Mouse (Mus musculus) stomach, embryonic 16.5 days (tissue): ENCODE measurements around the gene Rpl27a. TPM values are rescaled to one million over a fixed set of nuclear protein-coding genes. Genes with fewer than 3 reads are reported as not detected.
A peak's percentile ranks its signal among the peaks of the same experiment; 100 is the strongest.

Experiments used
- ATAC-seq: fragments of 200-750 bp; cut with Nextera tagmentation; 2 replicates; pipeline ENCODE4 v1.8.0; 2017; ENCODE audit warnings: moderate number of reproducible peaks, moderate TSS enrichment; ENCODE audit not compliant: insufficient read depth, low FRiP score
- H3K27ac ChIP-seq: fragments of 300-500 bp; sonication (generic); 2 replicates; pipeline ENCODE4 v1.5.1; 2014; ENCODE audit warnings: low read length
- H3K27me3 ChIP-seq: fragments of 300-500 bp; sonication (generic); 2 replicates; pipeline ENCODE4 v1.6.1; 2014; ENCODE audit warnings: low read length, control low read depth, mixed read lengths; ENCODE audit not compliant: control insufficient read depth, insufficient read depth
- H3K36me3 ChIP-seq: fragments of 300-500 bp; sonication (generic); 2 replicates; pipeline ENCODE4 v1.6.1; 2014; ENCODE audit warnings: low read length; ENCODE audit not compliant: control insufficient read depth, insufficient read depth
- H3K4me1 ChIP-seq: fragments of 300-500 bp; sonication (generic); 2 replicates; pipeline ENCODE4 v1.6.1; 2014; ENCODE audit warnings: low read length, control low read depth, mixed read lengths; ENCODE audit not compliant: control insufficient read depth, insufficient read depth
- H3K4me2 ChIP-seq: fragments of 300-500 bp; sonication (generic); 2 replicates; pipeline ENCODE4 v1.6.1; 2014; ENCODE audit warnings: low read depth, low read length, mixed read lengths
- H3K4me3 ChIP-seq: fragments of 300-500 bp; sonication (generic); replicated peaks from 2 replicates; pipeline ENCODE4 v1.5.1; 2014; ENCODE audit warnings: mild to moderate bottlenecking, low read length
- H3K9ac ChIP-seq: fragments of 300-500 bp; sonication (generic); 2 replicates; pipeline ENCODE4 v1.6.1; 2014; ENCODE audit warnings: low read length
- H3K9me3 ChIP-seq: fragments of 300-500 bp; sonication (generic); replicated peaks from 2 replicates; pipeline ENCODE4 v1.6.1; 2016; ENCODE audit warnings: low read length, control low read depth; ENCODE audit not compliant: control insufficient read depth
- WGBS: fragments of 180-500 bp; shearing (Covaris S2); extraction: QIAGEN DNeasy Blood & Tissue Kit; methylation state at CpG from one replicate; pipeline ENCODE4 v1.1.7; 2014; 5-methylcytosine and 5-hydroxymethylcytosine counted together
- polyA plus RNA-seq: library from polyadenylated mRNA; unstranded; fragments of >200 nt; fragmentation: Nextera tagmentation; extraction: Ambion mirVana; gene quantifications from 2 replicates; pipeline ENCODE4 v1.2.1, GENCODE M21; 2015

Gene Rpl27a
- polyA plus RNA-seq, 1 experiment from 2014 or later = 128 TPM

DNA sequence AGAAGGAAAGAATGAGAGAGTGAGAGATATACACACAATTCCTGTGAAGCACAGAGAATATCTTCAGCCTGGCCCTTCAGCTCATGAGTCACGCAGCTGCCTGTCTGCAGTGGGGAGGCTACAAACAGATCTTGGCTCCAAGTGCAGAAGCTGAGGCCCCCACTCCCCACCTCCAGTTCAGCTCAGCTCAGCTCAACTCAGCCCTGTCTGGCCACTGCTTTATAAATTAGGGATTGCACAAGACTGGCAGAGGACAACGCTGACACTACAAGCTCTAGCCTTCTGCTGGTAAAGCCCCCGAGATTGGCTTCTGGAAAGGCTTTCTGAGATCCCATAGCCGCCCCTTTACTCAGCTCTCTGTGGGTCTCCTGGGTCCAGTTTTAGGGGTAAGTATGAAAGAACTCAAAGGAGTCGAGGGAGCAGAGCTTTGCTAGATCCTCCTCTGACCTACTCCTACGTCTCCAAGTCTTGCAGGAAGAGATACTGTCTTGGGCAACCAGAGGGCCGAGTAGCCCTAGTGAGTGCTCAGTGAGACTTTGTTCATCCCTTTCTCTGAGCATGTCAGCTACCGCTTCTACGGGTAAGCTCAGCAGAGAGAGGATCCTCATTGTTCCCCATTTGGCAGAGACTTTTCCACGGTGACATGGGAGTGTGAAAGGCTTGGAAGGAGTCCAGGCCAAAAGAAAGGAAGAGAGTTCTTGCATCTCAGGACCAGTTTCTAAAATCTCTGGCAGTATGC is 26.5 kb downstream of the Rpl27a start:
- no peaks in the 10 kb centered on the region for H3K27me3 ChIP-seq
- 0 out of 2 replicates have a peak, but pooled peaks cover 3% of the 10 kb centered on the region for H3K36me3 ChIP-seq
- 0 out of 2 replicates have a peak, but pooled peaks cover 4% of the 10 kb centered on the region for H3K4me1 ChIP-seq
- WGBS = 70% methylated on average over 10 of the region's 10 CpGs
- no peak overlapping the region for H3K4me2 ChIP-seq
- no peaks in the 10 kb centered on the region for H3K9me3 ChIP-seq
- H3K4me3 ChIP-seq = no peak overlapping the region
- no peak overlapping the region for H3K9ac ChIP-seq
- H3K27ac ChIP-seq = peak overlapping the region; percentile 67
- ATAC-seq = peak; percentile 78; the same call in 1 of the 2 replicates

DNA sequence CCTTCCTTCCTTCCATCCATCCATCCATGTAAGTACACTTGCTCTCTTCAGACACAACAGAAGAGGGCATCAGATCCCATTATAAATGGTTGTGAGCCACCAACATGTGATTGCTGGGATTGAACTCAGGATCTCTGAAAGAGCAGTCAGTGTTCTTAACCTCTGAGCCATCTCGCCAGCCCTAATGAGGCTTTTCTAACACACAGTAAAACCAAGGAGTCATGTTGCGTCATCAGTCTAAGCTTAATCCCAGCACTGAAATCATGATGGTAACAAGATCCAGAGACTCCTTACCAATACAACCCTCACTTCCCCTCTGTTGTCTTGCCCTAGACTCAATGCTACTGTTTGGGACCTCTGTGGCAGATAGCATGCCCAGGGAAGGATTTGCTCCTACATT is 27.2 kb downstream of the Rpl27a start:
- H3K27ac ChIP-seq = no peak overlapping the region
- H3K9ac ChIP-seq = no peak overlapping the region
- H3K9me3 ChIP-seq = no peaks in the 10 kb centered on the region
- no peaks in the 10 kb centered on the region for H3K36me3 ChIP-seq
- no peaks in the 10 kb centered on the region for H3K27me3 ChIP-seq
- 0 out of 2 replicates have a peak, but pooled peaks cover 4% of the 10 kb centered on the region for H3K4me1 ChIP-seq
- 85% methylated on average over 2 of the region's 2 CpGs for WGBS
- ATAC-seq = no peak
- H3K4me3 ChIP-seq = no peak overlapping the region
- H3K4me2 ChIP-seq = no peak overlapping the region

DNA sequence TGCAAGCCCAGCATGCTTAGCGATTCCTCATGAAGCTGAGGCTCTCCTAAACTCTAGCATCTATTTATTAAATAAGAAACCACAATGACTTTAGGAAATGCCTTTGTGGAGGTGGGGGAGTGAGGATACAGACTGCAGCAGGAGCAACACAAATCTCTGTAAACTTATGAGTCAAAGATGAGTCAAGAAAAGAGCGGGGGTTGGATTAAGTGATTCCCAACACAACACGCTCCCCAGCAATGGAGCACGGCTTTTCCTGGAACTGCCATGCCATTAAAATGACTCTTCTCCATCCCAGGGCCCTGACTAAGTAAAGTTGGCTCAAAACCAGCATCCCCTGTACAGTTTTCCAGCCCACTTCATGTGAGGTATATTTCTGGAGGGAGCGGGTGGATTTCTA is 27.8 kb downstream of the Rpl27a start:
- WGBS = 78% methylated on average over 5 of the region's 5 CpGs

DNA sequence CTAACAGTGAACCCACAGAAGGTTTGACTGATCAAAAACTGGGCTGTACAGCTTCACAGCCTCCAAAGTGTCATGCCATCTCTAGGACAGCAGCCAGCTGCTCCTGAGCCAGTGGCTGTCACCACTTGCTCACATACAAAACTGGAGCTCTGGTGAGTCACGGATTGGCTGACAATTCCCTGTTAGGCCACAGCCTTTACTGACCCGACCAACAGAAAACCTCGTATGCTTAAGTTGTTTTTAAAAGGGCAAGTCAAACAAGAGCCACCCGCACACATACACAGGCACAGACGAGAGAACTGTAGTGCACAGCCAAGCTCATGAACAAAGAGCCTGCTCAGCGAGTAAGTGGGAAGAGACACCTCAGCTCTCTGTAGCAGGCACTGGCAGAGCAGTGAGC is 40.6 kb downstream of the Rpl27a start:
- 36% methylated on average over 6 of the region's 6 CpGs for WGBS
- Histone ChIP-seq H3K4me3 (no peak overlapping the region), H3K4me1 (peaks cover 36% of the 10 kb centered on the region), H3K9ac (no peak overlapping the region; the same call in 1 of the 2 replicates), H3K36me3 (peaks cover 2% of the 10 kb centered on the region; the same call in 1 of the 2 replicates), H3K27me3 (no peaks in the 10 kb centered on the region), H3K9me3 (peaks cover 1% of the 10 kb centered on the region; the same call in 1 of the 2 replicates), H3K27ac (peak overlapping the region; percentile 76), H3K4me2 (no peak overlapping the region)
- ATAC-seq = 0 out of 2 replicates have a peak, but pooled peaks have one; percentile 33

More for the DNA sequence above, 27.8 kb downstream of the Rpl27a start:
- H3K27ac ChIP-seq = no peak overlapping the region
- H3K27me3 ChIP-seq = no peaks in the 10 kb centered on the region
- H3K4me1 ChIP-seq = 0 out of 2 replicates have a peak, but pooled peaks cover 4% of the 10 kb centered on the region
- no peaks in the 10 kb centered on the region for H3K9me3 ChIP-seq
- H3K4me3 ChIP-seq = no peak overlapping the region
- no peak overlapping the region for H3K9ac ChIP-seq
- H3K36me3 ChIP-seq = no peaks in the 10 kb centered on the region
- no peak for ATAC-seq
- H3K4me2 ChIP-seq = no peak overlapping the region

DNA sequence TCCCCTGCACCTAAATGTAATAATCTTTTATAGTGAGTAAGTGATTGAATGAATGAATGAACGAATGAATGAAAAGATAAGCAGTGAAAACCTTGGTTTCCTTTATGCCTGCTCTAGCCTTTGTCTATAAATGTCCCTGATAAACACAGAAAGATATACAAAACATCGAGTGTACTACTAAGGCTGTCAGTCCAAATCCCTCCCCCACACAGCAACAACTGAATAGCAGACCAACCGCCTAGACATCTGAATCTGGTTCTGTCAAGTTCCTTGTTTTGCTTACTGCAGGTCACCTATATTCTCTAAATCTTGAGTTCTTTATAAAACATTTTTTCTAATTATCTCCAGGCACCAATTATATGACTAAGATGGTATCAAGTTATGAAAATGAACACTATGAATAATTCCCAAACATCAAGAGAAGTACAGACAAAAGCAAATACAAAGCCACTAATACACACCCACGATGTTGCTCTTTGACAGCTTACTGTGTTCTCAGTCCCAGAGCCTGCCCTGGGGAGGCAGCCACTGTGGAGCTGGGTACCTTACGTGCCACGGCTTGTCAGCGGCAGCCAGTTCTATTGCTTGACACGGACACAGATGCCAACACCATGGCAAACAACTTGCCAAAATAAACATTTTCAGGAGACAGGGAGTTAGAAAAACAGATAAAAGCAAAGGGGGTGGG is 42.7 kb downstream of the Rpl27a start:
- Histone ChIP-seq H3K9ac (no peak overlapping the region), H3K27ac (peak overlapping the region; percentile 71), H3K4me3 (no peak overlapping the region), H3K27me3 (no peaks in the 10 kb centered on the region), H3K4me1 (peaks cover 36% of the 10 kb centered on the region), H3K9me3 (peaks cover 4% of the 10 kb centered on the region; the same call in 1 of the 2 replicates), H3K4me2 (no peak overlapping the region), H3K36me3 (peaks cover 2% of the 10 kb centered on the region; the same call in 1 of the 2 replicates)
- ATAC-seq = peak; percentile 35; the same call in 1 of the 2 replicates
- WGBS = 23% methylated on average over 8 of the region's 8 CpGs

DNA sequence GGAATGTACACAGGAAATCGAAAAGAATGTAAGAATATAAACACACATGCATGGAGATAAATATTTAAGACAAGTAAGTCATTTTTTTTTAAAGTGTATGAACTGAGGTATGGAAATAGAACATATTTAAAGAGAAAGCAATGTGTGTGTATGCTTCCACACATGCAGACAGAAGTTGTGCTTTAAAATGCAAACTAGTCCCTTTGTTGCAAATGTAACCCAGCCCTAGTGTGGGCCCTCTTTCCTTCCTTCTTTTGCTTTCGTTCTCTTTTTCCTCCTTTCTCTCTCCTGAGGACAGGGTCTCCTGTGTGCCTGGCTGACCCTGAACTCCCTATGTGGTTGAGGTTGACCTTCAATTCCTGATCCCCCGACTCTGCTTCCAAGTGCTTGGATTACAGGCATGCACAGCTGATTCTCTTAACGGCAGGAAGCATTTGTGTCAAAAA is 43.2 kb downstream of the Rpl27a start:
- Histone ChIP-seq H3K9ac (peak overlapping the region; percentile 54; the same call in 1 of the 2 replicates), H3K4me2 (peak overlapping the region; percentile 38), H3K36me3 (peaks cover 2% of the 10 kb centered on the region; the same call in 1 of the 2 replicates), H3K4me3 (no peak overlapping the region), H3K27me3 (no peaks in the 10 kb centered on the region), H3K4me1 (peaks cover 36% of the 10 kb centered on the region), H3K9me3 (peaks cover 4% of the 10 kb centered on the region; the same call in 1 of the 2 replicates), H3K27ac (peak overlapping the region; percentile 87)
- no peak for ATAC-seq
- WGBS = 10% methylated on average over 4 of the region's 4 CpGs

DNA sequence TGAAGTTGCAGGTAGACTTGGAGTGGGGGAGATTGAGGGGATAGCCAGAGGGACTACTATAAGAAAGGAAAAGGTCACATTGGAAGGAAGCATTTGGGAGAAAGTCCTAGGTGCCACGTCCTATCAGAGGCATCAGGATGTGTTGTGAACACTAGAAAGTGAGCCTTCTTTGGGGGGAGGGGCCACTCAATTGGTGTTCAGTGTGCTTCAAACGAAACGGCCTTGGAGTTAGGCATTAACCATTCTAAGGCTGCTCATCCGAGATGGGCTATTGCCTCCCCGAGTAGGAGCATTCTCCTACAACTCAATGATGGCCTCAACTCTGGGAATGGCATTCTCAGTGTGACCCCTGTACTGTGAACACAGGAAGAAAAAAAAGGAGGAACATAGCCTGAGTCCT is 43.7 kb downstream of the Rpl27a start:
- Histone ChIP-seq H3K36me3 (peaks cover 2% of the 10 kb centered on the region; the same call in 1 of the 2 replicates), H3K4me2 (peak overlapping the region; percentile 38), H3K27me3 (no peaks in the 10 kb centered on the region), H3K4me1 (peaks cover 36% of the 10 kb centered on the region), H3K9me3 (peaks cover 4% of the 10 kb centered on the region; the same call in 1 of the 2 replicates), H3K4me3 (no peak overlapping the region), H3K27ac (peak overlapping the region; percentile 87), H3K9ac (peak overlapping the region; percentile 54; the same call in 1 of the 2 replicates)
- 43% methylated on average over 5 of the region's 5 CpGs for WGBS
- no peak for ATAC-seq

DNA sequence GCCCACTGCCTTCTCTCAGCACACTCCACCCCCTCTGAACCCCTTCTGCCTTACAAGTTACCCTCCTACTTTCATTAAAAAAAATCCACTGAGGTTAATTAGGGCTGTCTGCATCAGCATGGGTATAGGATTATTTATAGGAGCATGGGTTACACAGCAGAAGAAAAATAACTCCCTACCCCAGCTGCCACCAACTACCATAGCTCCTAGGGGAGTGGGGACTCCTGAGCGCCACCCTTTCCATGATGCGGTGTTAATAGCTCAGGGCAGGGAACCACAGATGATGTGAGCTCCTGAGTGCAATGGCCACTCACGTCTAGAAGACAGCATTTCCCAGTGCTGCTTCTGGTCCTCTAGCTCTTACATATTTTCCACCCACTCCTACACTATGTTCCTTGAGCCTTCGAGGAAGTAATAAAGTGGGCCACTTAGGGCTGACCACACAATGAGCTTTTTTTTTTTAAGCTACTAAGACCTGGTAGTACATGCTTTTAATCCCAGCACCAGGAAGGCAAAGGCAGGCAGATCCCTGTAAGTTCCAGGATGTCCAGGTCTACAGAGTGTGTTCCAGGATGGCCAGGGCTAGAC is 44.9 kb downstream of the Rpl27a start:
- peaks cover 4% of the 10 kb centered on the region; the same call in 1 of the 2 replicates for H3K9me3 ChIP-seq
- 75% methylated on average over 4 of the region's 4 CpGs for WGBS
- H3K4me2 ChIP-seq = no peak overlapping the region
- no peak for ATAC-seq
- no peak overlapping the region for H3K27ac ChIP-seq
- H3K4me3 ChIP-seq = no peak overlapping the region
- H3K4me1 ChIP-seq = peaks cover 36% of the 10 kb centered on the region
- H3K36me3 ChIP-seq = peaks cover 5% of the 10 kb centered on the region; the same call in 1 of the 2 replicates
- H3K9ac ChIP-seq = no peak overlapping the region
- H3K27me3 ChIP-seq = no peaks in the 10 kb centered on the region
